Mouse (Mus musculus) limb, embryonic 11.5 days (tissue): ENCODE data around the gene Ndufa4l2. TPM values are rescaled to one million over a fixed set of nuclear protein-coding genes. Genes with fewer than 3 reads are reported as not detected.

ENCODE experiments used
- ATAC-seq: fragments of 200-750 bp; cut with Nextera tagmentation; 2 replicates; pipeline ENCODE4 v1.8.0; 2017; ENCODE audit warnings: low read depth; ENCODE audit not compliant: insufficient number of reproducible peaks, low FRiP score, low TSS enrichment
- DNase-seq: peaks from one replicate; pipeline ENCODE4 v3.0.0-alpha.2; 2015; ENCODE audit warnings: low spot score
- H3K27ac ChIP-seq: fragments of 300-500 bp; sonication (generic); replicated peaks from 2 replicates; pipeline ENCODE4 v1.5.1; 2014; ENCODE audit warnings: low read depth, mild to moderate bottlenecking, low read length
- H3K27me3 ChIP-seq: fragments of 300-500 bp; sonication (generic); 2 replicates; pipeline ENCODE4 v1.6.1; 2014; ENCODE audit warnings: mild to moderate bottlenecking, low read length, mixed read lengths; ENCODE audit not compliant: control insufficient read depth, insufficient read depth
- H3K36me3 ChIP-seq: fragments of 300-500 bp; sonication (generic); 2 replicates; pipeline ENCODE4 v1.6.1; 2014; ENCODE audit warnings: mild to moderate bottlenecking, low read length, moderate library complexity, mixed read lengths; ENCODE audit not compliant: control insufficient read depth, insufficient read depth
- H3K4me1 ChIP-seq: fragments of 300-500 bp; sonication (generic); 2 replicates; pipeline ENCODE4 v1.6.1; 2014; ENCODE audit warnings: low read length, mixed read lengths; ENCODE audit not compliant: control insufficient read depth, insufficient read depth
- H3K4me2 ChIP-seq: fragments of 300-500 bp; sonication (generic); 2 replicates; pipeline ENCODE4 v1.6.1; 2014; ENCODE audit warnings: low read depth, mild to moderate bottlenecking, moderate library complexity; ENCODE audit not compliant: severe bottlenecking
- H3K4me3 ChIP-seq: fragments of 300-500 bp; sonication (generic); 2 replicates; pipeline ENCODE4 v1.5.1; 2014; ENCODE audit warnings: low read depth, low read length
- H3K9ac ChIP-seq: fragments of 300-500 bp; sonication (generic); 2 replicates; pipeline ENCODE4 v1.6.1; 2014; ENCODE audit warnings: mild to moderate bottlenecking, low read length
- H3K9me3 ChIP-seq: fragments of 300-500 bp; sonication (generic); 2 replicates; pipeline ENCODE4 v1.6.1; 2016; ENCODE audit warnings: low read length; ENCODE audit not compliant: control insufficient read depth
- WGBS: fragments of 180-500 bp; shearing (Covaris S2); extraction: QIAGEN DNeasy Blood & Tissue Kit; methylation state at CpG from one replicate; pipeline ENCODE4 v1.1.7; 2014; 5-methylcytosine and 5-hydroxymethylcytosine counted together
- polyA plus RNA-seq: library from polyadenylated mRNA; unstranded; fragments of >200 nt; fragmentation: Nextera tagmentation; extraction: Ambion mirVana; gene quantifications from 2 replicates; pipeline ENCODE4 v1.2.1, GENCODE M21; 2014

The Ndufa4l2 gene
- polyA plus RNA-seq, 1 experiment from 2014 or later = 0.96 TPM

GRCm38 (mm10) chr10:127512813-127513212, 2.0 kb upstream of the Ndufa4l2 start:
- DNase-seq (peak; percentile 100), ATAC-seq (0 out of 2 replicates have a peak, but pooled peaks have one; percentile 31)
- Histone ChIP-seq H3K9ac (peak overlapping the region; percentile 45; the same call in 1 of the 2 replicates), H3K9me3 (no peaks in the 10 kb centered on the region), H3K27ac (peak overlapping the region; percentile 10; the same call in 1 of the 2 replicates), H3K36me3 (no peaks in the 10 kb centered on the region; the same call in 1 of the 2 replicates), H3K4me1 (peaks cover 83% of the 10 kb centered on the region), H3K27me3 (peaks cover 44% of the 10 kb centered on the region), H3K4me2 (peak overlapping the region; percentile 76), H3K4me3 (peak overlapping the region; percentile 19)
- WGBS = 0% methylated on average over 27 of the region's 27 CpGs

GRCm38 (mm10) chr10:127513501-127514091, 1.2 kb upstream of the Ndufa4l2 start:
- H3K9me3 ChIP-seq = no peaks in the 10 kb centered on the region
- ATAC-seq (no peak), DNase-seq (peak; percentile 65)
- peaks cover 43% of the 10 kb centered on the region for H3K27me3 ChIP-seq
- no peak overlapping the region for H3K27ac ChIP-seq
- H3K4me2 ChIP-seq = peak overlapping the region; percentile 76
- peaks cover 78% of the 10 kb centered on the region for H3K4me1 ChIP-seq
- H3K9ac ChIP-seq = peak overlapping the region; percentile 37; the same call in 1 of the 2 replicates
- 0% methylated on average over 16 of the region's 16 CpGs for WGBS
- H3K4me3 ChIP-seq = peak overlapping the region; percentile 19
- H3K36me3 ChIP-seq = peaks cover 7% of the 10 kb centered on the region

- ATAC-seq = no peak
- no peak overlapping the region for H3K4me3 ChIP-seq
- H3K4me2 ChIP-seq = peak overlapping the region; percentile 76
- H3K9ac ChIP-seq = no peak overlapping the region
- no peaks in the 10 kb centered on the region for H3K9me3 ChIP-seq
- H3K27me3 ChIP-seq = peaks cover 43% of the 10 kb centered on the region
- DNase-seq = no peak
- peaks cover 9% of the 10 kb centered on the region for H3K36me3 ChIP-seq
- peaks cover 76% of the 10 kb centered on the region for H3K4me1 ChIP-seq
- no peak overlapping the region for H3K27ac ChIP-seq
- 10% methylated on average over 13 of the region's 13 CpGs for WGBS
Observed at GRCm38 (mm10) chr10:127514111-127514698, 562 bp upstream of the Ndufa4l2 start.

GRCm38 (mm10) chr10:127515271-127515982, 660 bp downstream of the Ndufa4l2 start:
- ATAC-seq = no peak
- H3K4me3 ChIP-seq = no peak overlapping the region
- peaks cover 64% of the 10 kb centered on the region for H3K4me1 ChIP-seq

DNA sequence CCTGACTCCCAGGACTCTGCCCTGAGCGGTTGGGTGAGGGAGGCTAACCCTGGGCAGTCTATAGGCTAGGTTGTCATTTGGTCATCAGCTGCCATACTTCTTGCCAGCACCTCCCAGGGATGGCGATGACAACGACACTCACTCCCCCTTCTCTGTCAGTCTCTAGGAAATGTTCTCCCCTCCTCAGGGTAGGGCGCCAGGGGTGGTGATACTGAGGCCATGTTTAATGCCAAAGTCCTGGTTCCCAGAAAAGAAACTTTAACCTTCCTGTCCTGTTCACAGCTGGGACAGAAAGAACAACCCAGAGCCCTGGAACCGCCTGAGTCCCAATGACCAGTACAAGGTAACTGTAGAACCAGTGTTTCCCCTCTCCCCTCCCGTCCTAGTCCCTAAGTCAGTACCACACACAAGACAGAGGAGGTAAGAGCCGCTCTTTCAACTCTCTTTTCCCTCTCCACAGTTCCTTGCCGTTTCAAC, 1.3 kb downstream of the Ndufa4l2 start:
- H3K9ac ChIP-seq = no peak overlapping the region
- no peaks in the 10 kb centered on the region for H3K9me3 ChIP-seq
- peak overlapping the region; percentile 39; the same call in 1 of the 2 replicates for H3K4me2 ChIP-seq
- peaks cover 31% of the 10 kb centered on the region for H3K27me3 ChIP-seq
- ATAC-seq (no peak), DNase-seq (no peak)
- H3K4me1 ChIP-seq = peaks cover 62% of the 10 kb centered on the region
- peaks cover 17% of the 10 kb centered on the region for H3K36me3 ChIP-seq
- no peak overlapping the region for H3K27ac ChIP-seq
- no peak overlapping the region for H3K4me3 ChIP-seq
- WGBS = 14% methylated on average over 8 of the region's 8 CpGs

More at GRCm38 (mm10) chr10:127515271-127515982, 660 bp downstream of the Ndufa4l2 start:
- no peak overlapping the region for H3K9ac ChIP-seq
- peaks cover 34% of the 10 kb centered on the region for H3K27me3 ChIP-seq
- peaks cover 17% of the 10 kb centered on the region for H3K36me3 ChIP-seq
- DNase-seq = peak; percentile 41
- no peak overlapping the region for H3K27ac ChIP-seq
- no peak overlapping the region for H3K4me2 ChIP-seq
- WGBS = 31% methylated on average over 9 of the region's 9 CpGs
- no peaks in the 10 kb centered on the region for H3K9me3 ChIP-seq

DNA sequence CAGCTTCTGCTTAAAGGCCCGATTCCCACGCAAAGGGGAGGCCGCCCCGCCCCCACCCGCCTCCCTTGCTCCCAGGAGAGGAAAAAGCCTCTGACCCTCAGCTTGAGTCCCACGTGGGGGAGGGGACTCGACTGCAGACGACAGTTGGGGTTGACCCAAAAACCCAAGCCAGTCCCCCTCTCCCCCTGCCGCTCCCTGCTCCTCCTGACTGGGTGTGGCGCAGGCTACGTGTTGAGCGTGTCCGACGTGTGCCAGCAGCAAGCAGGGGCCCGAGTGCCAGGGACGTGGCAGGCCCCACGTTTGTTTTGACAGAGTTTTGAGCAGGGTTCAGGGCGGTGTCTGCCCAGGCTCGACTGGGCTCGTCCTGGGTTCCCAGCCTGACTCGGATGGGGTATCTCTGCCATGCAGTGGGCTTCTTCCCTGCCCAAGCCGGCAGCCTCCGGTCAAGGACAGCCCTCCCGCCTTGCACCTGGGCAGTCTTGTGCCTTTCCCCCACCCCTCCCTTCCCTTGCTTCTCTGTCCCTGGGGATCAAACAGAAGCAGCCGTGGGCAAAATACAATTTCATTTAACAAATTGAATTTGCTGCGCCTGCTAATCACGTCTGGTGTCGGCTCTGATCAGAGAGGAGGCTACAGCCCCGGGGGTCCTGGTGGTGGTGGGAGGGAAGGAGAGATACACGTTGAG, 2.0 kb downstream of the Ndufa4l2 start:
- Histone ChIP-seq H3K27ac (no peak overlapping the region), H3K4me3 (no peak overlapping the region), H3K9ac (no peak overlapping the region), H3K4me2 (peak overlapping the region; percentile 39), H3K36me3 (peaks cover 17% of the 10 kb centered on the region), H3K9me3 (no peaks in the 10 kb centered on the region), H3K4me1 (peaks cover 63% of the 10 kb centered on the region), H3K27me3 (peaks cover 27% of the 10 kb centered on the region)
- WGBS = 3% methylated on average over 30 of the region's 30 CpGs
- ATAC-seq (no peak), DNase-seq (peak; percentile 62)

- Histone ChIP-seq H3K27me3 (peaks cover 19% of the 10 kb centered on the region), H3K9ac (no peak overlapping the region), H3K36me3 (peaks cover 17% of the 10 kb centered on the region), H3K27ac (no peak overlapping the region), H3K9me3 (no peaks in the 10 kb centered on the region), H3K4me1 (peaks cover 53% of the 10 kb centered on the region), H3K4me2 (no peak overlapping the region), H3K4me3 (no peak overlapping the region)
- 90% methylated on average over 22 of the region's 22 CpGs for WGBS
- ATAC-seq (no peak), DNase-seq (no peak)
Observed at GRCm38 (mm10) chr10:127517941-127518340, 3.2 kb downstream of the Ndufa4l2 start.
